Mouse (Mus musculus) cerebellum, adult 11-12 months (tissue): ENCODE measurements at regions not wholly inside any gene's neighbourhood (a gene's known extent, or its start where the extent isn't known, plus 50 kb on each side); places are given as distances from the start of the nearest gene placed in this dataset.

Source experiments
- DNase-seq: peaks from one replicate; pipeline ENCODE4 v3.0.0; 2022

GRCm38 (mm10) chr13:110812401-110812800, 417.6 kb downstream of the Plk2 start:
- DNase-seq, result no peak

- DNase-seq, result peak; percentile 8
Observed at GRCm38 (mm10) chr13:110814066-110814465, 419.2 kb downstream of the Plk2 start.

GRCm38 (mm10) chr13:110819301-110819862, 424.5 kb downstream of the Plk2 start:
- no peak for DNase-seq

GRCm38 (mm10) chr13:110824878-110825277, 429.9 kb upstream of the Actbl2 start:
- no peak for DNase-seq

GRCm38 (mm10) chr13:110832442-110832841, 422.4 kb upstream of the Actbl2 start:
- DNase-seq, result no peak

- DNase-seq, result no peak
Observed at GRCm38 (mm10) chr13:110836936-110837335, 417.9 kb upstream of the Actbl2 start.

GRCm38 (mm10) chr13:110841949-110842348, 412.9 kb upstream of the Actbl2 start:
- DNase-seq, result no peak

- no peak for DNase-seq
Observed at GRCm38 (mm10) chr13:110845695-110846094, 409.1 kb upstream of the Actbl2 start.

- DNase-seq, result no peak
Observed at GRCm38 (mm10) chr13:110852996-110853727, 401.7 kb upstream of the Actbl2 start.

GRCm38 (mm10) chr13:110854213-110854612, 400.6 kb upstream of the Actbl2 start:
- no peak for DNase-seq

- DNase-seq, result no peak
Observed at GRCm38 (mm10) chr13:110865902-110866512, 388.8 kb upstream of the Actbl2 start.

GRCm38 (mm10) chr13:110866713-110867112, 388.1 kb upstream of the Actbl2 start:
- DNase-seq, result no peak

- no peak for DNase-seq
Observed at GRCm38 (mm10) chr13:110871125-110871775, 383.6 kb upstream of the Actbl2 start.

GRCm38 (mm10) chr13:110871776-110872135, 383.1 kb upstream of the Actbl2 start:
- DNase-seq, result no peak

- DNase-seq, result no peak
Observed at GRCm38 (mm10) chr13:110881573-110881972, 373.2 kb upstream of the Actbl2 start.

GRCm38 (mm10) chr13:110882173-110882572, 372.6 kb upstream of the Actbl2 start:
- no peak for DNase-seq

GRCm38 (mm10) chr13:110882661-110883172, 372.1 kb upstream of the Actbl2 start:
- DNase-seq, result no peak

- DNase-seq, result no peak
Observed at GRCm38 (mm10) chr13:110893909-110894308, 360.9 kb upstream of the Actbl2 start.

GRCm38 (mm10) chr13:110895349-110895748, 359.5 kb upstream of the Actbl2 start:
- DNase-seq, result no peak

- no peak for DNase-seq
Observed at GRCm38 (mm10) chr13:110895900-110896299, 358.9 kb upstream of the Actbl2 start.

GRCm38 (mm10) chr13:110897621-110898020, 357.2 kb upstream of the Actbl2 start:
- no peak for DNase-seq

- no peak for DNase-seq
Observed at GRCm38 (mm10) chr13:110902994-110903644, 351.7 kb upstream of the Actbl2 start.
